Mouse (Mus musculus) ES-Bruce4 (cell line): ENCODE data around the gene Ern1.

Source experiments
- CTCF ChIP-seq: IDR thresholded peaks from one replicate; pipeline ENCODE4 v1.8.1; 2011; ENCODE audit warnings: low read depth, low read length
- POLR2A ChIP-seq: IDR thresholded peaks from one replicate; pipeline ENCODE4 v1.8.1; 2011; ENCODE audit warnings: low read length; ENCODE audit not compliant: insufficient read depth

- TF ChIP-seq CTCF (no peak), POLR2A (no peak)
Measured at GRCm38 (mm10) chr11:106382424-106382823, 105.2 kb downstream of the Ern1 start.
